Mouse (Mus musculus): ENCODE measurements around the gene Dpep3. TPM values are rescaled to one million over a fixed set of nuclear protein-coding genes. Genes with fewer than 3 reads are reported as not detected.

Gene Dpep3
- polyA plus RNA-seq, 1 experiment from 2014 or later = not detected

- peak overlapping the region; percentile 96 for H3K4me2 ChIP-seq (replicated peaks; ENCODE audit: low read depth)
- no peaks in the 10 kb centered on the region for H3K27me3 ChIP-seq (ENCODE audit: control insufficient read depth, insufficient read depth, low read length)
- under 1% methylated on average over 33 of the region's 33 CpGs for WGBS
- H3K4me3 ChIP-seq (ENCODE audit: low read depth, low read length) = peak overlapping the region; percentile 79
- TF ChIP-seq EP300 (optimal IDR thresholded peaks at IDR 0.05) (no peak), CTCF (IDR thresholded peaks at IDR 0.05; ENCODE audit: low read depth) (no peak)
- ATAC-seq (ENCODE audit: low FRiP score, low TSS enrichment) = 0 out of 2 replicates have a peak, but pooled peaks have one; percentile 15
- H3K9ac ChIP-seq (ENCODE audit: low read length) = peak overlapping the region; percentile 74
- no peaks in the 10 kb centered on the region; the same call in 1 of the 2 replicates for H3K36me3 ChIP-seq (ENCODE audit: control insufficient read depth, insufficient read depth, low read length)
- H3K4me1 ChIP-seq (replicated peaks; ENCODE audit: control insufficient read depth, insufficient read depth) = peaks cover 3% of the 10 kb centered on the region; the same call in 1 of the 2 replicates
- DNase-seq (ENCODE audit: low spot score) = peak; percentile 55
- H3K27ac ChIP-seq (replicated peaks) = peak overlapping the region; percentile 85
- no peaks in the 10 kb centered on the region for H3K9me3 ChIP-seq (ENCODE audit: control insufficient read depth, low read length)
Observed at GRCm38 (mm10) chr8:105937496-105938305, 41.5 kb downstream of the Dpep3 start.

GRCm38 (mm10) chr8:105936866-105937475 lies 42.3 kb downstream of the Dpep3 start:
- H3K9me3 ChIP-seq (ENCODE audit: control insufficient read depth, low read length) = no peaks in the 10 kb centered on the region
- peak overlapping the region; percentile 79 for H3K4me3 ChIP-seq (ENCODE audit: low read depth, low read length)
- H3K27ac ChIP-seq (replicated peaks) = peak overlapping the region; percentile 85
- H3K4me1 ChIP-seq (replicated peaks; ENCODE audit: control insufficient read depth, insufficient read depth) = peaks cover 3% of the 10 kb centered on the region; the same call in 1 of the 2 replicates
- peak; percentile 89 for ATAC-seq (ENCODE audit: low FRiP score, low TSS enrichment)
- TF ChIP-seq CTCF (IDR thresholded peaks at IDR 0.05; ENCODE audit: low read depth) (0 out of 2 replicates have a peak, but pooled peaks have one; percentile 12), EP300 (optimal IDR thresholded peaks at IDR 0.05) (no peak)
- H3K9ac ChIP-seq (ENCODE audit: low read length) = peak overlapping the region; percentile 74
- peak overlapping the region; percentile 96 for H3K4me2 ChIP-seq (replicated peaks; ENCODE audit: low read depth)
- no peaks in the 10 kb centered on the region; the same call in 1 of the 2 replicates for H3K36me3 ChIP-seq (ENCODE audit: control insufficient read depth, insufficient read depth, low read length)
- DNase-seq (ENCODE audit: low spot score) = peak; percentile 92
- no peaks in the 10 kb centered on the region for H3K27me3 ChIP-seq (ENCODE audit: control insufficient read depth, insufficient read depth, low read length)
- under 1% methylated on average over 30 of the region's 30 CpGs for WGBS

GRCm38 (mm10) chr8:105935863-105936603 lies 43.2 kb downstream of the Dpep3 start:
- no peaks in the 10 kb centered on the region for H3K27me3 ChIP-seq (ENCODE audit: control insufficient read depth, insufficient read depth, low read length)
- peak overlapping the region; percentile 96 for H3K4me2 ChIP-seq (replicated peaks; ENCODE audit: low read depth)
- peak overlapping the region; percentile 74; the same call in 1 of the 2 replicates for H3K9ac ChIP-seq (ENCODE audit: low read length)
- H3K4me1 ChIP-seq (replicated peaks; ENCODE audit: control insufficient read depth, insufficient read depth) = peaks cover 3% of the 10 kb centered on the region; the same call in 1 of the 2 replicates
- H3K36me3 ChIP-seq (ENCODE audit: control insufficient read depth, insufficient read depth, low read length) = peaks cover 2% of the 10 kb centered on the region; the same call in 1 of the 2 replicates
- no peak for ATAC-seq (ENCODE audit: low FRiP score, low TSS enrichment)
- TF ChIP-seq CTCF (IDR thresholded peaks at IDR 0.05; ENCODE audit: low read depth) = no peak
- no peak for TF ChIP-seq EP300 (optimal IDR thresholded peaks at IDR 0.05)
- 28% methylated on average over 7 of the region's 7 CpGs for WGBS
- H3K27ac ChIP-seq (replicated peaks) = peak overlapping the region; percentile 20; the same call in 1 of the 2 replicates
- no peaks in the 10 kb centered on the region for H3K9me3 ChIP-seq (ENCODE audit: control insufficient read depth, low read length)
- peak overlapping the region; percentile 79; the same call in 1 of the 2 replicates for H3K4me3 ChIP-seq (ENCODE audit: low read depth, low read length)
- DNase-seq (ENCODE audit: low spot score) = no peak

- peaks cover 3% of the 10 kb centered on the region; the same call in 1 of the 2 replicates for H3K4me1 ChIP-seq (replicated peaks; ENCODE audit: control insufficient read depth, insufficient read depth)
- ATAC-seq (ENCODE audit: low FRiP score, low TSS enrichment) = no peak
- TF ChIP-seq CTCF (IDR thresholded peaks at IDR 0.05; ENCODE audit: low read depth) = no peak
- TF ChIP-seq EP300 (optimal IDR thresholded peaks at IDR 0.05) = no peak
Observed at GRCm38 (mm10) chr8:105935105-105935504, 44.1 kb downstream of the Dpep3 start.

GRCm38 (mm10) chr8:105933762-105934161 lies 45.5 kb downstream of the Dpep3 start, which contains the start of gene Ctrl:
Gene Ctrl, minus strand, starts transcription at chr8:105933862.
- no peak for ATAC-seq (ENCODE audit: low FRiP score, low TSS enrichment)
- Histone ChIP-seq H3K27me3 (ENCODE audit: control insufficient read depth, insufficient read depth, low read length) (no peaks in the 10 kb centered on the region), H3K4me3 (ENCODE audit: low read depth, low read length) (no peak within 1 kb of the TSS), H3K4me1 (replicated peaks; ENCODE audit: control insufficient read depth, insufficient read depth) (peaks cover 3% of the 10 kb centered on the region; the same call in 1 of the 2 replicates), H3K9ac (ENCODE audit: low read length) (no peak within 1 kb of the TSS), H3K36me3 (ENCODE audit: control insufficient read depth, insufficient read depth, low read length) (peaks cover 7% of the 10 kb centered on the region), H3K9me3 (ENCODE audit: control insufficient read depth, low read length) (no peaks in the 10 kb centered on the region), H3K4me2 (replicated peaks; ENCODE audit: low read depth) (no peak within 1 kb of the TSS), H3K27ac (replicated peaks) (no peak within 1 kb of the TSS)
- TF ChIP-seq EP300 (optimal IDR thresholded peaks at IDR 0.05) (no peak), CTCF (IDR thresholded peaks at IDR 0.05; ENCODE audit: low read depth) (no peak)
- no peak for DNase-seq (ENCODE audit: low spot score)
- 90% methylated on average over 2 of the region's 2 CpGs for WGBS

More at GRCm38 (mm10) chr8:105935105-105935504, 44.1 kb downstream of the Dpep3 start:
- Histone ChIP-seq H3K9me3 (ENCODE audit: control insufficient read depth, low read length) (no peaks in the 10 kb centered on the region), H3K36me3 (ENCODE audit: control insufficient read depth, insufficient read depth, low read length) (peaks cover 3% of the 10 kb centered on the region), H3K27me3 (ENCODE audit: control insufficient read depth, insufficient read depth, low read length) (no peaks in the 10 kb centered on the region), H3K27ac (replicated peaks) (no peak overlapping the region), H3K9ac (ENCODE audit: low read length) (no peak overlapping the region), H3K4me3 (ENCODE audit: low read depth, low read length) (no peak overlapping the region), H3K4me2 (replicated peaks; ENCODE audit: low read depth) (no peak overlapping the region)
- no peak for DNase-seq (ENCODE audit: low spot score)
- 67% methylated on average over 6 of the region's 6 CpGs for WGBS
